Mouse (Mus musculus) heart, embryonic 14.5 days (tissue): ENCODE measurements at regions not wholly inside any gene's neighbourhood (a gene's known extent, or its start where the extent isn't known, plus 50 kb on each side); places are given as distances from the start of the nearest gene placed in this dataset.

ENCODE experiments used
- ATAC-seq: fragments of 200-750 bp; cut with Nextera tagmentation; 2 replicates; pipeline ENCODE4 v1.8.0; 2017; ENCODE audit warnings: low read depth, moderate TSS enrichment; ENCODE audit not compliant: insufficient number of reproducible peaks, insufficient read depth, low FRiP score
- H3K27ac ChIP-seq, 2 experiments: fragments of 200-500 bp in 1 of 2; fragments of 300-500 bp in 1 of 2; sonication (generic) in 1 of 2; replicated peaks in 1 of 2; 2 replicates each; pipeline ENCODE4 v1.5.1; 2012 to 2014; ENCODE audit warnings: low read depth in 2 of 2, low read length in 2 of 2, control low read depth in 1 of 2, mild to moderate bottlenecking in 1 of 2, mixed read lengths in 1 of 2; ENCODE audit not compliant: control insufficient read depth in 1 of 2, insufficient read depth in 1 of 2
- H3K27me3 ChIP-seq: fragments of 300-500 bp; sonication (generic); 2 replicates; pipeline ENCODE4 v1.6.1; 2014; ENCODE audit warnings: mild to moderate bottlenecking, low read length, control low read depth; ENCODE audit not compliant: control insufficient read depth, insufficient read depth
- H3K36me3 ChIP-seq: fragments of 300-500 bp; sonication (generic); 2 replicates; pipeline ENCODE4 v1.6.1; 2014; ENCODE audit warnings: mild to moderate bottlenecking, control low read depth, low read length, mixed read lengths; ENCODE audit not compliant: control insufficient read depth, insufficient read depth
- H3K4me1 ChIP-seq, 2 experiments: fragments of 200-500 bp in 1 of 2; fragments of 300-500 bp in 1 of 2; sonication (generic) in 1 of 2; 2 replicates each; pipeline ENCODE4 v1.6.1; 2012 to 2014; ENCODE audit warnings: low read length in 2 of 2, control low read depth in 1 of 2, mixed read lengths in 1 of 2; ENCODE audit not compliant: control insufficient read depth in 2 of 2, insufficient read depth in 2 of 2
- H3K4me2 ChIP-seq: fragments of 300-500 bp; sonication (generic); 2 replicates; pipeline ENCODE4 v1.6.1; 2014; ENCODE audit warnings: mild to moderate bottlenecking, low read length
- H3K4me3 ChIP-seq, 2 experiments: fragments of 200-500 bp in 1 of 2; fragments of 300-500 bp in 1 of 2; sonication (generic) in 1 of 2; 2 replicates each; pipeline ENCODE4 v1.5.1; 2012 to 2014; ENCODE audit warnings: low read length in 2 of 2, mild to moderate bottlenecking in 2 of 2, control low read depth in 1 of 2, low read depth in 1 of 2, moderate library complexity in 1 of 2; ENCODE audit not compliant: control insufficient read depth in 1 of 2, insufficient read depth in 1 of 2
- H3K9ac ChIP-seq: fragments of 300-500 bp; sonication (generic); 2 replicates; pipeline ENCODE4 v1.6.1; 2014; ENCODE audit warnings: mild to moderate bottlenecking, low read length
- H3K9me3 ChIP-seq: fragments of 300-500 bp; sonication (generic); 2 replicates; pipeline ENCODE4 v1.6.1; 2016; ENCODE audit warnings: low read length, control low read depth; ENCODE audit not compliant: control insufficient read depth
- WGBS: fragments of 180-500 bp; shearing (Covaris S2); extraction: QIAGEN DNeasy Blood & Tissue Kit; methylation state at CpG from one replicate; pipeline ENCODE4 v1.1.7; 2014; 5-methylcytosine and 5-hydroxymethylcytosine counted together

- no peaks in the 10 kb centered on the region for H3K36me3 ChIP-seq
- H3K27me3 ChIP-seq: no peaks in the 10 kb centered on the region
- no peak overlapping the region for H3K4me3 ChIP-seq
- ATAC-seq: no peak
- peaks cover 0 to 2% of the 10 kb centered on the region in 2 experiments; a peak in 1 of 4 replicates for H3K4me1 ChIP-seq
- no peak overlapping the region for H3K27ac ChIP-seq
- H3K4me2 ChIP-seq: no peak overlapping the region
- 11% methylated on average over 3 of the region's 3 CpGs for whole genome bisulfite sequencing
- H3K9me3 ChIP-seq: no peaks in the 10 kb centered on the region
- H3K9ac ChIP-seq: no peak overlapping the region
Observed at GRCm38 (mm10) chr8:56682564-56682963, 131.7 kb downstream of the Fbxo8 start.

GRCm38 (mm10) chr8:56684352-56684751 lies 133.5 kb downstream of the Fbxo8 start:
- Histone ChIP-seq H3K4me1 (peaks cover 0 to 2% of the 10 kb centered on the region in 2 experiments; a peak in 1 of 4 replicates), H3K9ac (no peak overlapping the region), H3K4me2 (peak overlapping the region; percentile 9; the same call in 1 of the 2 replicates), H3K27ac (no peak overlapping the region), H3K36me3 (no peaks in the 10 kb centered on the region), H3K9me3 (no peaks in the 10 kb centered on the region), H3K27me3 (no peaks in the 10 kb centered on the region), H3K4me3 (no peak overlapping the region)
- no peak for ATAC-seq
- 66% methylated on average over 7 of the region's 7 CpGs for WGBS

- Histone ChIP-seq H3K4me3 (no peak overlapping the region), H3K27me3 (no peaks in the 10 kb centered on the region), H3K4me1 (no peaks in the 10 kb centered on the region), H3K27ac (no peak overlapping the region), H3K9me3 (no peaks in the 10 kb centered on the region), H3K36me3 (no peaks in the 10 kb centered on the region), H3K4me2 (no peak overlapping the region), H3K9ac (no peak overlapping the region)
- ATAC-seq: no peak
- 89% methylated on average over 1 of the region's 1 CpGs for WGBS
Observed at GRCm38 (mm10) chr8:56695436-56695835, 144.5 kb downstream of the Fbxo8 start.

- no peaks in the 10 kb centered on the region for H3K36me3 ChIP-seq
- H3K4me2 ChIP-seq: no peak overlapping the region
- ATAC-seq: no peak
- 62% methylated on average over 2 of the region's 2 CpGs for WGBS
- H3K27ac ChIP-seq: no peak overlapping the region
- no peaks in the 10 kb centered on the region for H3K27me3 ChIP-seq
- no peak overlapping the region for H3K4me3 ChIP-seq
- H3K9ac ChIP-seq: no peak overlapping the region
- H3K9me3 ChIP-seq: no peaks in the 10 kb centered on the region
- no peaks in the 10 kb centered on the region for H3K4me1 ChIP-seq
Observed at GRCm38 (mm10) chr8:56700580-56701145, 149.8 kb downstream of the Fbxo8 start.

GRCm38 (mm10) chr8:56706377-56706776 lies 155.5 kb downstream of the Fbxo8 start:
- ATAC-seq: no peak
- Histone ChIP-seq H3K9me3 (no peaks in the 10 kb centered on the region), H3K9ac (no peak overlapping the region), H3K4me2 (no peak overlapping the region), H3K36me3 (no peaks in the 10 kb centered on the region), H3K27me3 (no peaks in the 10 kb centered on the region), H3K4me1 (peaks cover 0 to 3% of the 10 kb centered on the region in 2 experiments; a peak in 1 of 4 replicates), H3K4me3 (no peak overlapping the region), H3K27ac (no peak overlapping the region)
- WGBS: 65% methylated on average over 10 of the region's 10 CpGs

- H3K9ac ChIP-seq: no peak overlapping the region
- 34% methylated on average over 14 of the region's 14 CpGs for WGBS
- no peaks in the 10 kb centered on the region for H3K9me3 ChIP-seq
- no peaks in the 10 kb centered on the region for H3K27me3 ChIP-seq
- H3K4me2 ChIP-seq: no peak overlapping the region
- no peaks in the 10 kb centered on the region for H3K36me3 ChIP-seq
- ATAC-seq: no peak
- peaks cover 0 to 3% of the 10 kb centered on the region in 2 experiments; a peak in 1 of 4 replicates for H3K4me1 ChIP-seq
- no peak overlapping the region for H3K27ac ChIP-seq
- no peak overlapping the region for H3K4me3 ChIP-seq
Observed at GRCm38 (mm10) chr8:56706941-56707706, 156.2 kb downstream of the Fbxo8 start.

GRCm38 (mm10) chr8:56720001-56720400 lies 169.1 kb downstream of the Fbxo8 start:
- H3K4me1 ChIP-seq: no peaks in the 10 kb centered on the region
- H3K9me3 ChIP-seq: no peaks in the 10 kb centered on the region
- H3K27ac ChIP-seq: no peak overlapping the region
- ATAC-seq: no peak
- H3K9ac ChIP-seq: no peak overlapping the region
- no peak overlapping the region for H3K4me2 ChIP-seq
- WGBS: 81% methylated on average over 1 of the region's 1 CpGs
- no peak overlapping the region for H3K4me3 ChIP-seq
- H3K27me3 ChIP-seq: no peaks in the 10 kb centered on the region
- H3K36me3 ChIP-seq: no peaks in the 10 kb centered on the region
